Mouse (Mus musculus): Measurements from ENCODE around the gene Ndrg4. TPM values are rescaled to one million over a fixed set of nuclear protein-coding genes. Genes with fewer than 3 reads are reported as not detected.

Ndrg4 gene
- polyA plus RNA-seq, 1 experiment from 2014 or later: 225 TPM

DNA sequence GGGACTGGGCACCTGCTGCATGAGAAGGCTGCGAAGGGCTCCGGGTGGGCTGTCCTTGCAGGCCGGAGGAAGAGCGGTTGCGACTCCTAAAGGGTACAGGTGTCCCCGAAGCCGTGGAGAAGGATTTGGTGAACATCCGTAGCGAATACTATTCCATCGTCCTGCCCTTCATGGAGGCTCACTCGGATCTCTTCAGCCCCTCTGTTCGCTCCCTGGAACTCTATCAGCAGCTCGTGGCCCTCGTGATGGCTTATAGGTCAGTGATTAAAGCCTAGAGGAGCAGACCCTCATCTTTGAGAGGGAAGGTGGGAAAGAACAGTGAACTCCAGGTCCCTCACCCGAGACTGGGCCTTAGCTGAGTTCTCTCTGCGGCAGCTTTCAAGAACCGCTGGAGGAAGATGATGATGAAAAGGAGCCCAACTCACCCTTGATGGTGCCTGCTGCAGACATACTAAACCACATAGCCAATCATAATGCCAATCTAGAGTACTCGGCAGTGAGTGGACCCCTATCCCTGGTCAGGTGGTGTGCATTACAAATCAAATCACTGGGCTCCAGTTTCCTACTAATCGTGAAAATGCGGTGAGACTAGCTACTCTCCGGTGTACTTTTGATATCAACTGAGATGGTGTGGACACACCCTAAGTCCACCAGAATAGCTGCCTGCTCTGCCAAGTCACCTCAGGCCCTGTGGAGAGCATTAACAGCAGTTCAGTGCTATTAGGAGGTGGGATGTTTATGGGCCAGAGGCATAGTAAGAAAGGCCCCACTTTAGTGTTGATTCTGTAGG is 40.0 kb downstream of the Ndrg4 start:
- peak overlapping the region; percentile 82 for H3K4me3 ChIP-seq (ENCODE audit: low read depth, low read length)
- H3K4me1 ChIP-seq (ENCODE audit: control insufficient read depth, insufficient read depth, low read length): peaks cover 10% of the 10 kb centered on the region
- peaks cover 5% of the 10 kb centered on the region; the same call in 1 of the 2 replicates for H3K36me3 ChIP-seq (ENCODE audit: control insufficient read depth, insufficient read depth, low read length)
- no peaks in the 10 kb centered on the region for H3K27me3 ChIP-seq (ENCODE audit: control insufficient read depth, insufficient read depth, low read length)
- H3K27ac ChIP-seq (ENCODE audit: low read depth, low read length): peak overlapping the region; percentile 82
- peak overlapping the region; percentile 89 for H3K9ac ChIP-seq (ENCODE audit: low read depth, low read length)
- H3K4me2 ChIP-seq: peak overlapping the region; percentile 93
- no peak for ATAC-seq (replicated peaks; ENCODE audit: insufficient number of reproducible peaks, low FRiP score, low TSS enrichment)
- WGBS (ENCODE audit: insufficient replicate concordance): 21% methylated on average over 21 of the region's 21 CpGs
- no peaks in the 10 kb centered on the region for H3K9me3 ChIP-seq (replicated peaks; ENCODE audit: control insufficient read depth, low read length)

DNA sequence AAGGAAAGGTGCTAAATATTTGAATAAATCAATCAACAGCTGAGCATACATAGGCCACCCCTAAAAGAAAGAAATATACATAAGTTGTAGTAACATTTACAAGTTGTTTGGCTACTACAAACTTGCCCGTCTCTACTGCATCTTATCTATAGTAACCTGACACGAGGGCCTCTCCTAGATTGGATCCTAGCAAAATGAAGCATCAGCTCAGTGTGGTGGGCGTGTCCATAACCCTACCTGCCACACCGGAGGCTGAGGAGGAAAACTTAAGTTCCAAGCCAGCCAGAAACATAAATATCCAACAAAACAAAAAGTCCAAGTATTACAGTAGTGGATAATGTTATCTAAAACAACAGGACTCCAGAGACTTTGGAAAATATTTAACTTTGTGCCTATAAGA is 50.8 kb downstream of the Ndrg4 start:
- no peak for ATAC-seq (replicated peaks; ENCODE audit: insufficient number of reproducible peaks, low FRiP score, low TSS enrichment)
- Histone ChIP-seq H3K9ac (ENCODE audit: low read depth, low read length) (no peak overlapping the region), H3K27ac (ENCODE audit: low read depth, low read length) (no peak overlapping the region), H3K4me3 (ENCODE audit: low read depth, low read length) (no peak overlapping the region), H3K9me3 (replicated peaks; ENCODE audit: control insufficient read depth, low read length) (no peaks in the 10 kb centered on the region), H3K4me1 (ENCODE audit: control insufficient read depth, insufficient read depth, low read length) (no peaks in the 10 kb centered on the region), H3K27me3 (ENCODE audit: control insufficient read depth, insufficient read depth, low read length) (no peaks in the 10 kb centered on the region), H3K36me3 (ENCODE audit: control insufficient read depth, insufficient read depth, low read length) (peaks cover 43% of the 10 kb centered on the region), H3K4me2 (no peak overlapping the region)
- 69% methylated on average over 4 of the region's 4 CpGs for WGBS (ENCODE audit: insufficient replicate concordance)

DNA sequence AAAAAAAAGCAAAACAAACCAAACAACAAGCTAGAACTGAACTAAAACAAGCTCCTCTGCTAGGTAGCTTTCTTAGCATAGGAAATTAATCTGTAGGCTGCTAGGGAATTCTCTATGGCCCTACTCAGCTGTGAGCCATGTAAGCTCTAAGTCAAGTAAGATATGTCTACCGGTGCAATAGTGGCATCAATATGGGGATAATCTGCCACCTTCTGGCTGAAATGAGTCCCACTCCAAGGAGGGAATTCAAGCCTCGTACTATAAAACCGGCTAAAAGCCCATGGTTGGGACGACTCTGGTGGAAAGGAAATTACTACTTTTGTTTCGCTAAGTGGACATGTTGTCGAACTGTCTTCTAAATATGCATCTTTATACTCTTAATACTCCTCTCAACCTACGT is 61.8 kb downstream of the Ndrg4 start:
- peaks cover 49% of the 10 kb centered on the region for H3K36me3 ChIP-seq (ENCODE audit: control insufficient read depth, insufficient read depth, low read length)
- no peak overlapping the region for H3K27ac ChIP-seq (ENCODE audit: low read depth, low read length)
- no peaks in the 10 kb centered on the region for H3K9me3 ChIP-seq (replicated peaks; ENCODE audit: control insufficient read depth, low read length)
- 80% methylated on average over 7 of the region's 7 CpGs for WGBS (ENCODE audit: insufficient replicate concordance)
- no peaks in the 10 kb centered on the region for H3K27me3 ChIP-seq (ENCODE audit: control insufficient read depth, insufficient read depth, low read length)
- no peak for ATAC-seq (replicated peaks; ENCODE audit: insufficient number of reproducible peaks, low FRiP score, low TSS enrichment)
- no peak overlapping the region for H3K9ac ChIP-seq (ENCODE audit: low read depth, low read length)
- no peaks in the 10 kb centered on the region for H3K4me1 ChIP-seq (ENCODE audit: control insufficient read depth, insufficient read depth, low read length)
- H3K4me3 ChIP-seq (ENCODE audit: low read depth, low read length): no peak overlapping the region
- H3K4me2 ChIP-seq: no peak overlapping the region

DNA sequence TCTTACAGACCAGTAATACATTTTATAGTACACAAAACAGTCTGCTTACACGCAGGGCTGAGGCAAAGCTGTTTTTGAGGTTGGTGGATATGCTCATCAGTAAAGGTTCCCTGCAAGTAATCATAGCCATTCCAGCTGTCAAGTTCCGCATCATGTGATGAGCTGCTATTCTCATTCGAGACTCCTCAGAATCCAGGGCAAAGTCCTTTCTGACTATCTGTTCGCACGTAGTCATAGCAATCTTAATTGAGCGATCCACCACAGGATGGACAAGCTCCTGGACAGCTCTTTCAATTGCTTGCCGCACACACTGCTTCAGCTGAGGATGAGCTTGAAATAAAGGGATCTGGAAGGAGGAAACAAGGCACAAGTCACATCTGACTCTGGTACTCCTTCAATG is 65.0 kb downstream of the Ndrg4 start:
- 93% methylated on average over 7 of the region's 7 CpGs for WGBS (ENCODE audit: insufficient replicate concordance)
- Histone ChIP-seq H3K9ac (ENCODE audit: low read depth, low read length) (no peak overlapping the region), H3K36me3 (ENCODE audit: control insufficient read depth, insufficient read depth, low read length) (peaks cover 53% of the 10 kb centered on the region), H3K9me3 (replicated peaks; ENCODE audit: control insufficient read depth, low read length) (no peaks in the 10 kb centered on the region), H3K27ac (ENCODE audit: low read depth, low read length) (no peak overlapping the region), H3K4me2 (no peak overlapping the region), H3K4me1 (ENCODE audit: control insufficient read depth, insufficient read depth, low read length) (no peaks in the 10 kb centered on the region), H3K27me3 (ENCODE audit: control insufficient read depth, insufficient read depth, low read length) (no peaks in the 10 kb centered on the region), H3K4me3 (ENCODE audit: low read depth, low read length) (no peak overlapping the region)
- no peak for ATAC-seq (replicated peaks; ENCODE audit: insufficient number of reproducible peaks, low FRiP score, low TSS enrichment)

DNA sequence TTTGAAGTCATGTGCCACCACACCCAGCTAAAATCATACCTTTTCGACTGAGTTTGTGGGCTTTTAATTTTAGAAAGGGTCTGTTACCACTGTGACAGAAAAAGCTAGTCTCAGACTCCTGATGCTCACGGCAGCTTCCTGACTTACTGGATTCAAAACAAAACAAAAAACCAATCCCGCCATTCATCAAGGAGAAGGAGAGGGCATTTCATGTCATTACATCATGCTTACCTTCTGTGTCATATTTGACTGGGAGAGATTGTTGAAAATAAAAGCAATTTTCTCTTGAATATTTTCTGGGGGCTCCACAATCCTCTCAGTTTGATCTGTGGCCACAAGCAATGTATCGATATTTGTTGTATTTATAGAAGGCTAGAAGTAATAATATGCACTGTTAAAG is 71.2 kb downstream of the Ndrg4 start:
- Histone ChIP-seq H3K4me1 (ENCODE audit: control insufficient read depth, insufficient read depth, low read length) (no peaks in the 10 kb centered on the region), H3K4me2 (no peak overlapping the region), H3K4me3 (ENCODE audit: low read depth, low read length) (no peak overlapping the region), H3K9ac (ENCODE audit: low read depth, low read length) (no peak overlapping the region), H3K9me3 (replicated peaks; ENCODE audit: control insufficient read depth, low read length) (no peaks in the 10 kb centered on the region), H3K27ac (ENCODE audit: low read depth, low read length) (no peak overlapping the region), H3K36me3 (ENCODE audit: control insufficient read depth, insufficient read depth, low read length) (peaks cover 60% of the 10 kb centered on the region), H3K27me3 (ENCODE audit: control insufficient read depth, insufficient read depth, low read length) (no peaks in the 10 kb centered on the region)
- no peak for ATAC-seq (replicated peaks; ENCODE audit: insufficient number of reproducible peaks, low FRiP score, low TSS enrichment)
- WGBS (ENCODE audit: insufficient replicate concordance): 93% methylated on average over 4 of the region's 4 CpGs

DNA sequence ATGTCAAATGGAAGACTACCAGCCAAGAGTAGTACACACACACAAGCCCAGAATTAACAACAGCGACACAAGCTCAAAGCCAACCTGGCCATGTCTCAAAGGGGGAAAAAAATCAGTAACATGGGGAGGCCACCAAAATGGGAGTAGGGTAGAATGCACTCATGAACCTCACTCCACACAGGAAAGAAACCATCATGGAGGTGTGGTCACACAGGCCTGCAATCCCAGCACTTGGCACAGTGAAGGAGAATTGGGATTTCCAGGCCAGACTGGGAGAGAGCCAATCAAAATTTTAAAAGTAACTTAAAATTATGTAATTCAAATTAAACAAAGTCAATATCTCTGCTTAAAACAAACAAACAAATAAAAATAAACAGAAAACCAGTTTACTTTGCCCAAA is 75.1 kb downstream of the Ndrg4 start:
- peaks cover 42% of the 10 kb centered on the region for H3K36me3 ChIP-seq (ENCODE audit: control insufficient read depth, insufficient read depth, low read length)
- H3K4me2 ChIP-seq: no peak overlapping the region
- ATAC-seq (replicated peaks; ENCODE audit: insufficient number of reproducible peaks, low FRiP score, low TSS enrichment): no peak
- 100% methylated on average over 1 of the region's 1 CpGs for WGBS (ENCODE audit: insufficient replicate concordance)
- H3K27me3 ChIP-seq (ENCODE audit: control insufficient read depth, insufficient read depth, low read length): no peaks in the 10 kb centered on the region
- no peaks in the 10 kb centered on the region for H3K9me3 ChIP-seq (replicated peaks; ENCODE audit: control insufficient read depth, low read length)
- no peak overlapping the region for H3K9ac ChIP-seq (ENCODE audit: low read depth, low read length)
- no peak overlapping the region for H3K4me3 ChIP-seq (ENCODE audit: low read depth, low read length)
- no peak overlapping the region for H3K27ac ChIP-seq (ENCODE audit: low read depth, low read length)
- no peaks in the 10 kb centered on the region for H3K4me1 ChIP-seq (ENCODE audit: control insufficient read depth, insufficient read depth, low read length)

DNA sequence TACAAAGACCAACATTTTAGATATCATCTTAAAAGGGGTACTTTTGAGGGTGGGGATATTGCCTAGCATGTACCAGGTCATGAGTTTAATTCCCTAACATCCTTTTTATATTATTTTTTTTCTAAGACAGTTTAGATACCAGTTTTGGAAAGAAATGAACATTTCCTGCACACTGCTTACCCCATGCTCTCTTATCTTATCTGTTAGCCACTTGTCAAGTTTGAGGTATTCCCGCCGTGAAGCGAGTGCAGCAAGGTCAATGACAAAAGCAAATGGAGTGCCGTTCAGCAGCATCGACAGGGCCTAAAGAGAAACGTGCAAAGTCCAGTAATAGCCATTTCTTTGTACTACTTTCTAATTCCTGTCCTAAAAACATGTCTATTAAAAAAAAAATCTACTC is 83.5 kb downstream of the Ndrg4 start:
- no peak for ATAC-seq (replicated peaks; ENCODE audit: insufficient number of reproducible peaks, low FRiP score, low TSS enrichment)
- H3K4me2 ChIP-seq: no peak overlapping the region
- no peak overlapping the region for H3K27ac ChIP-seq (ENCODE audit: low read depth, low read length)
- WGBS (ENCODE audit: insufficient replicate concordance): 21% methylated on average over 6 of the region's 6 CpGs
- H3K9me3 ChIP-seq (replicated peaks; ENCODE audit: control insufficient read depth, low read length): no peaks in the 10 kb centered on the region
- peaks cover 37% of the 10 kb centered on the region for H3K36me3 ChIP-seq (ENCODE audit: control insufficient read depth, insufficient read depth, low read length)
- H3K27me3 ChIP-seq (ENCODE audit: control insufficient read depth, insufficient read depth, low read length): no peaks in the 10 kb centered on the region
- H3K4me3 ChIP-seq (ENCODE audit: low read depth, low read length): no peak overlapping the region
- H3K9ac ChIP-seq (ENCODE audit: low read depth, low read length): no peak overlapping the region
- H3K4me1 ChIP-seq (ENCODE audit: control insufficient read depth, insufficient read depth, low read length): peaks cover 7% of the 10 kb centered on the region; the same call in 1 of the 2 replicates

DNA sequence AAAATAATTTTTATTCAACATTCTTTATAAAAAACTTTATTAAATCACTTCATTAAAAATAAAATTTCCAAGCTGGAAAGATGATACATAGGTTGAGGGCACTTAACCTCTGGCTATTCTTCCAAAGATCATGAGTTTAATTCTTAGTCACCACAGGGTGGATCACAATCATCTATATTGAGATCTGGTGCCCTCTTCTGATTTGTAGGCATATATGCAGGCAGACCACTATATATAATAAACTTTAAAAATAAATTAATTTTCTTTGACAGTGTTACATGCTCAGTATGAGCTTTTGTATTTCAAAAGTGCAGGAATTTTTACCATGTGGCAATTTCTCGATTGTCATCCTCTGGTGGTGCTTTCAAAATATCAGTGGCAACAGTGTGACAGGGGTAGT is 87.4 kb downstream of the Ndrg4 start:
- H3K4me2 ChIP-seq: no peak overlapping the region
- H3K27me3 ChIP-seq (ENCODE audit: control insufficient read depth, insufficient read depth, low read length): no peaks in the 10 kb centered on the region
- no peak for ATAC-seq (replicated peaks; ENCODE audit: insufficient number of reproducible peaks, low FRiP score, low TSS enrichment)
- H3K4me3 ChIP-seq (ENCODE audit: low read depth, low read length): no peak overlapping the region
- WGBS (ENCODE audit: insufficient replicate concordance): 78% methylated on average over 1 of the region's 1 CpGs
- H3K4me1 ChIP-seq (ENCODE audit: control insufficient read depth, insufficient read depth, low read length): peaks cover 7% of the 10 kb centered on the region; the same call in 1 of the 2 replicates
- H3K9me3 ChIP-seq (replicated peaks; ENCODE audit: control insufficient read depth, low read length): no peaks in the 10 kb centered on the region
- H3K27ac ChIP-seq (ENCODE audit: low read depth, low read length): no peak overlapping the region
- peaks cover 35% of the 10 kb centered on the region for H3K36me3 ChIP-seq (ENCODE audit: control insufficient read depth, insufficient read depth, low read length)
- H3K9ac ChIP-seq (ENCODE audit: low read depth, low read length): no peak overlapping the region
